Mouse (Mus musculus) neural tube, embryonic 11.5 days (tissue): ENCODE measurements around the gene Iqgap1. TPM values are rescaled to one million over a fixed set of nuclear protein-coding genes. Genes with fewer than 3 reads are reported as not detected.

Experiments used
- ATAC-seq: fragments of 200-750 bp; cut with Nextera tagmentation; 2 replicates; pipeline ENCODE4 v1.8.0; 2017; ENCODE audit warnings: moderate number of reproducible peaks, mild to moderate bottlenecking, moderate TSS enrichment, moderate library complexity; ENCODE audit not compliant: insufficient read depth, low FRiP score, low TSS enrichment
- DNase-seq: peaks from one replicate; pipeline ENCODE4 v3.0.0-alpha.2; 2015; ENCODE audit warnings: low spot score
- H3K27ac ChIP-seq: fragments of 300-500 bp; sonication (generic); 2 replicates; pipeline ENCODE4 v1.5.1; 2014; ENCODE audit warnings: low read depth, mild to moderate bottlenecking, low read length
- H3K27me3 ChIP-seq: fragments of 300-500 bp; sonication (generic); 2 replicates; pipeline ENCODE4 v1.6.1; 2014; ENCODE audit warnings: mild to moderate bottlenecking, low read length, mixed read lengths; ENCODE audit not compliant: control insufficient read depth, insufficient read depth
- H3K36me3 ChIP-seq: fragments of 300-500 bp; sonication (generic); 2 replicates; pipeline ENCODE4 v1.6.1; 2014; ENCODE audit warnings: mild to moderate bottlenecking, low read length, moderate library complexity, mixed read lengths; ENCODE audit not compliant: control insufficient read depth, insufficient read depth
- H3K4me1 ChIP-seq: fragments of 300-500 bp; sonication (generic); 2 replicates; pipeline ENCODE4 v1.6.1; 2014; ENCODE audit warnings: low read length, mixed read lengths; ENCODE audit not compliant: control insufficient read depth, insufficient read depth
- H3K4me2 ChIP-seq: fragments of 300-500 bp; sonication (generic); 2 replicates; pipeline ENCODE4 v1.6.1; 2014; ENCODE audit warnings: low read depth, mild to moderate bottlenecking, moderate library complexity
- H3K4me3 ChIP-seq: fragments of 300-500 bp; sonication (generic); 2 replicates; pipeline ENCODE4 v1.5.1; 2014; ENCODE audit warnings: low read depth, low read length
- H3K9ac ChIP-seq: fragments of 300-500 bp; sonication (generic); 2 replicates; pipeline ENCODE4 v1.6.1; 2014; ENCODE audit warnings: mild to moderate bottlenecking, low read length
- H3K9me3 ChIP-seq: fragments of 300-500 bp; sonication (generic); 2 replicates; pipeline ENCODE4 v1.6.1; 2016; ENCODE audit warnings: low read length; ENCODE audit not compliant: control insufficient read depth
- WGBS: fragments of 180-500 bp; shearing (Covaris S2); extraction: QIAGEN DNeasy Blood & Tissue Kit; methylation state at CpG from one replicate; pipeline ENCODE4 v1.1.7; 2014; 5-methylcytosine and 5-hydroxymethylcytosine counted together
- polyA plus RNA-seq: library from polyadenylated mRNA; unstranded; fragments of >200 nt; fragmentation: Nextera tagmentation; extraction: Ambion mirVana; gene quantifications from 2 replicates; pipeline ENCODE4 v1.2.1, GENCODE M21; 2014

Gene Iqgap1
- polyA plus RNA-seq, 1 experiment from 2014 or later, result 26.4 TPM

GRCm38 (mm10) chr7:80715306-80715705, 110.5 kb downstream of the Iqgap1 start:
- Histone ChIP-seq H3K27ac (no peak overlapping the region), H3K9me3 (no peaks in the 10 kb centered on the region), H3K4me2 (no peak overlapping the region), H3K4me1 (no peaks in the 10 kb centered on the region), H3K4me3 (no peak overlapping the region), H3K27me3 (no peaks in the 10 kb centered on the region), H3K9ac (no peak overlapping the region), H3K36me3 (no peaks in the 10 kb centered on the region; the same call in 1 of the 2 replicates)
- DNase-seq (no peak), ATAC-seq (no peak)
- 89% methylated on average over 7 of the region's 7 CpGs for WGBS

GRCm38 (mm10) chr7:80711496-80711895, 114.3 kb downstream of the Iqgap1 start:
- Histone ChIP-seq H3K9ac (no peak overlapping the region), H3K27ac (no peak overlapping the region), H3K36me3 (no peaks in the 10 kb centered on the region; the same call in 1 of the 2 replicates), H3K27me3 (no peaks in the 10 kb centered on the region), H3K9me3 (no peaks in the 10 kb centered on the region), H3K4me3 (no peak overlapping the region), H3K4me2 (no peak overlapping the region), H3K4me1 (no peaks in the 10 kb centered on the region)
- ATAC-seq (no peak), DNase-seq (no peak)
- WGBS, result 74% methylated on average over 8 of the region's 8 CpGs

- Histone ChIP-seq H3K4me2 (no peak overlapping the region), H3K9me3 (no peaks in the 10 kb centered on the region), H3K36me3 (no peaks in the 10 kb centered on the region; the same call in 1 of the 2 replicates), H3K27me3 (no peaks in the 10 kb centered on the region), H3K4me3 (no peak overlapping the region), H3K9ac (no peak overlapping the region), H3K4me1 (no peaks in the 10 kb centered on the region), H3K27ac (no peak overlapping the region)
- DNase-seq (no peak), ATAC-seq (no peak)
- 92% methylated on average over 7 of the region's 7 CpGs for WGBS
Observed at GRCm38 (mm10) chr7:80710333-80710732, 115.4 kb downstream of the Iqgap1 start.

- Histone ChIP-seq H3K9me3 (no peaks in the 10 kb centered on the region), H3K27ac (no peak overlapping the region), H3K4me1 (no peaks in the 10 kb centered on the region), H3K9ac (no peak overlapping the region), H3K27me3 (no peaks in the 10 kb centered on the region), H3K4me2 (no peak overlapping the region), H3K36me3 (no peaks in the 10 kb centered on the region), H3K4me3 (no peak overlapping the region)
- ATAC-seq, result no peak
- DNase-seq, result no peak
- 92% methylated on average over 4 of the region's 4 CpGs for WGBS
Observed at GRCm38 (mm10) chr7:80704066-80704465, 121.7 kb downstream of the Iqgap1 start.

GRCm38 (mm10) chr7:80702510-80702909, 123.3 kb downstream of the Iqgap1 start:
- Histone ChIP-seq H3K9ac (no peak overlapping the region), H3K4me1 (no peaks in the 10 kb centered on the region), H3K4me2 (no peak overlapping the region), H3K27me3 (no peaks in the 10 kb centered on the region), H3K4me3 (no peak overlapping the region), H3K27ac (no peak overlapping the region), H3K36me3 (no peaks in the 10 kb centered on the region), H3K9me3 (no peaks in the 10 kb centered on the region)
- ATAC-seq, result no peak
- DNase-seq, result no peak
- WGBS, result 73% methylated on average over 6 of the region's 6 CpGs

GRCm38 (mm10) chr7:80699709-80700108, 126.1 kb downstream of the Iqgap1 start:
- Histone ChIP-seq H3K27ac (no peak overlapping the region), H3K4me3 (no peak overlapping the region), H3K9me3 (no peaks in the 10 kb centered on the region), H3K27me3 (no peaks in the 10 kb centered on the region), H3K9ac (no peak overlapping the region), H3K4me1 (no peaks in the 10 kb centered on the region), H3K36me3 (no peaks in the 10 kb centered on the region), H3K4me2 (no peak overlapping the region)
- WGBS, result 70% methylated on average over 8 of the region's 8 CpGs
- ATAC-seq (no peak), DNase-seq (no peak)

GRCm38 (mm10) chr7:80698940-80699339, 126.8 kb downstream of the Iqgap1 start:
- no peak for DNase-seq
- H3K9ac ChIP-seq, result no peak overlapping the region
- H3K27me3 ChIP-seq, result no peaks in the 10 kb centered on the region
- no peak overlapping the region for H3K4me3 ChIP-seq
- no peaks in the 10 kb centered on the region for H3K36me3 ChIP-seq
- no peaks in the 10 kb centered on the region for H3K4me1 ChIP-seq
- H3K27ac ChIP-seq, result no peak overlapping the region
- H3K9me3 ChIP-seq, result peaks cover 2% of the 10 kb centered on the region; the same call in 1 of the 2 replicates
- no peak for ATAC-seq
- WGBS, result 89% methylated on average over 2 of the region's 3 CpGs
- no peak overlapping the region for H3K4me2 ChIP-seq

- Histone ChIP-seq H3K9me3 (peaks cover 2% of the 10 kb centered on the region; the same call in 1 of the 2 replicates), H3K36me3 (no peaks in the 10 kb centered on the region), H3K27ac (no peak overlapping the region), H3K4me2 (no peak overlapping the region), H3K9ac (no peak overlapping the region), H3K27me3 (no peaks in the 10 kb centered on the region), H3K4me1 (no peaks in the 10 kb centered on the region), H3K4me3 (no peak overlapping the region)
- WGBS, result 60% methylated on average over 5 of the region's 5 CpGs
- DNase-seq, result no peak
- no peak for ATAC-seq
Observed at GRCm38 (mm10) chr7:80697859-80698258, 127.9 kb downstream of the Iqgap1 start.

GRCm38 (mm10) chr7:80696903-80697302, 128.9 kb downstream of the Iqgap1 start:
- Histone ChIP-seq H3K4me2 (no peak overlapping the region), H3K27me3 (no peaks in the 10 kb centered on the region), H3K27ac (no peak overlapping the region), H3K4me3 (no peak overlapping the region), H3K9ac (no peak overlapping the region), H3K4me1 (no peaks in the 10 kb centered on the region), H3K9me3 (peaks cover 2% of the 10 kb centered on the region; the same call in 1 of the 2 replicates), H3K36me3 (no peaks in the 10 kb centered on the region)
- no peak for ATAC-seq
- no peak for DNase-seq
- 68% methylated on average over 4 of the region's 4 CpGs for WGBS
